13 mouse cellular contexts compared by ENCODE assay signal in genomic region chr19:57155121-57155884, GRCm38 (mm10).
DNase-seq lines count a peak whose midpoint lies in the region; ATAC-seq and TF ChIP-seq lines count a peak whose summit lies in the region.
"Had no signal": no experiment of that assay in that cellular context is flagged by ENCODE, and none has a peak within 500 bp of the region (broad histone marks: within the 10 kb centered on the region; RNA-seq: fewer than 3 reads in every experiment).

No protein-coding gene starts in this region.

- no peaks in the 10 kb centered on the region for H3K4me1 ChIP-seq in forebrain, postnatal 0 days (ENCODE audit: insufficient read depth)
- no peaks in the 10 kb centered on the region for H3K4me1 ChIP-seq in forebrain, embryonic 11.5 days (replicated peaks; ENCODE audit: control insufficient read depth, insufficient read depth, low read length)
- H3K4me1 ChIP-seq in heart, embryonic 14.5 days (ENCODE audit: control insufficient read depth in 2 of 2, insufficient read depth in 2 of 2, low read length in 2 of 2) = peaks cover 30 to 60% of the 10 kb centered on the region in 2 experiments
- peaks cover 16% of the 10 kb centered on the region for H3K4me1 ChIP-seq in neural tube, embryonic 13.5 days (replicated peaks)
- H3K4me1 ChIP-seq in neural tube, embryonic 15.5 days = peaks cover 9% of the 10 kb centered on the region
- H3K4me1 ChIP-seq in kidney, embryonic 16.5 days (ENCODE audit: insufficient read depth, low read length) = peaks cover 20% of the 10 kb centered on the region

- H3K36me3 ChIP-seq in forebrain, postnatal 0 days (ENCODE audit: insufficient read depth) = peaks cover 3% of the 10 kb centered on the region; the same call in 1 of the 2 replicates
- H3K36me3 ChIP-seq in forebrain, embryonic 11.5 days (ENCODE audit: control insufficient read depth, insufficient read depth, low read length) = no peaks in the 10 kb centered on the region
- H3K36me3 ChIP-seq in heart, embryonic 14.5 days (ENCODE audit: control insufficient read depth, insufficient read depth, low read length) = peaks cover 25% of the 10 kb centered on the region
- no peaks in the 10 kb centered on the region; the same call in 1 of the 2 replicates for H3K36me3 ChIP-seq in neural tube, embryonic 13.5 days
- H3K36me3 ChIP-seq in neural tube, embryonic 15.5 days = no peaks in the 10 kb centered on the region; the same call in 1 of the 2 replicates
- no peaks in the 10 kb centered on the region for H3K36me3 ChIP-seq in kidney, embryonic 16.5 days (ENCODE audit: insufficient read depth, low read length)

- WGBS in forebrain, postnatal 0 days = 70% methylated on average over 14 of the region's 14 CpGs
- 86% methylated on average over 14 of the region's 14 CpGs for WGBS in forebrain, embryonic 11.5 days
- 70% methylated on average over 14 of the region's 14 CpGs for WGBS in heart, embryonic 14.5 days
- WGBS in neural tube, embryonic 13.5 days = 73% methylated on average over 14 of the region's 14 CpGs
- WGBS in neural tube, embryonic 15.5 days = 70% methylated on average over 14 of the region's 14 CpGs
- WGBS in kidney, embryonic 16.5 days = 75% methylated on average over 14 of the region's 14 CpGs

- no peaks in the 10 kb centered on the region for H3K27me3 ChIP-seq in forebrain, postnatal 0 days (ENCODE audit: insufficient read depth, low read length)
- H3K27me3 ChIP-seq in forebrain, embryonic 11.5 days (ENCODE audit: control insufficient read depth, insufficient read depth, low read length) = no peaks in the 10 kb centered on the region
- no peaks in the 10 kb centered on the region for H3K27me3 ChIP-seq in heart, embryonic 14.5 days (ENCODE audit: control insufficient read depth, insufficient read depth, low read length)
- H3K27me3 ChIP-seq in neural tube, embryonic 13.5 days = no peaks in the 10 kb centered on the region
- H3K27me3 ChIP-seq in neural tube, embryonic 15.5 days (replicated peaks) = no peaks in the 10 kb centered on the region; the same call in 1 of the 2 replicates
- H3K27me3 ChIP-seq in kidney, embryonic 16.5 days (ENCODE audit: insufficient read depth, low read length) = no peaks in the 10 kb centered on the region
- H3K27me3 ChIP-seq: liver, embryonic 15.5 days had no signal

- DNase-seq in forebrain, postnatal 0 days = no peak
- no peak for DNase-seq in forebrain, embryonic 11.5 days (ENCODE audit: low spot score)
- DNase-seq in heart, postnatal 25 days (ENCODE audit: low spot score) = no peak
- DNase-seq in layer of hippocampus, adult 2 months (ENCODE audit: low spot score in 2 of 2) = peak in 1 of 2 experiments; percentile 54
- DNase-seq: B cell, adult 2 months; gastrocnemius, postnatal 36 days; kidney, postnatal 10 days; thymus, postnatal 36 days had no signal

- peak; percentile 2; the same call in 1 of the 2 replicates for ATAC-seq in forebrain, postnatal 0 days
- no peak for ATAC-seq in forebrain, embryonic 11.5 days (replicated peaks; ENCODE audit: low FRiP score)
- no peak for ATAC-seq in heart, embryonic 14.5 days (ENCODE audit: insufficient number of reproducible peaks, insufficient read depth, low FRiP score, low read depth)
- ATAC-seq in neural tube, embryonic 13.5 days (ENCODE audit: low read depth) = no peak
- no peak for ATAC-seq in neural tube, embryonic 15.5 days (ENCODE audit: low FRiP score)
- no peak for ATAC-seq in kidney, embryonic 16.5 days (ENCODE audit: low FRiP score, low TSS enrichment)

- 0 out of 2 replicates have a peak overlapping the region, but pooled peaks have one; percentile 9 for H3K27ac ChIP-seq in forebrain, postnatal 0 days (ENCODE audit: low read depth, low read length)
- H3K27ac ChIP-seq in forebrain, embryonic 11.5 days (ENCODE audit: low read depth, low read length) = no peak overlapping the region
- H3K27ac ChIP-seq in heart, embryonic 14.5 days (replicated peaks in 1 of 2; ENCODE audit: control insufficient read depth in 1 of 2, insufficient read depth in 1 of 2, low read depth in 2 of 2, low read length in 2 of 2) = peak overlapping the region; percentile 53 to 58
- H3K27ac ChIP-seq in neural tube, embryonic 13.5 days (replicated peaks) = peak overlapping the region; percentile 23; the same call in 1 of the 2 replicates
- H3K27ac ChIP-seq in neural tube, embryonic 15.5 days (replicated peaks) = no peak overlapping the region
- peak overlapping the region; percentile 52 for H3K27ac ChIP-seq in layer of hippocampus, adult 2 months
- no peak overlapping the region for H3K27ac ChIP-seq in kidney, embryonic 16.5 days (ENCODE audit: low read length)
- H3K27ac ChIP-seq: liver, embryonic 15.5 days had no signal

- no peak overlapping the region for H3K4me3 ChIP-seq in forebrain, postnatal 0 days (ENCODE audit: low read depth, low read length)
- H3K4me3 ChIP-seq in forebrain, embryonic 11.5 days (ENCODE audit: low read depth, low read length) = no peak overlapping the region
- no peak overlapping the region for H3K4me3 ChIP-seq in heart, embryonic 14.5 days (ENCODE audit: control insufficient read depth in 1 of 2, insufficient read depth in 1 of 2, low read depth in 1 of 2, low read length in 2 of 2)
- no peak overlapping the region for H3K4me3 ChIP-seq in neural tube, embryonic 13.5 days
- no peak overlapping the region for H3K4me3 ChIP-seq in neural tube, embryonic 15.5 days (replicated peaks)
- H3K4me3 ChIP-seq in layer of hippocampus, adult 2 months = no peak overlapping the region
- H3K4me3 ChIP-seq in kidney, embryonic 16.5 days (ENCODE audit: low read length) = no peak overlapping the region
- H3K4me3 ChIP-seq: liver, embryonic 15.5 days had no signal

- H3K9me3 ChIP-seq in forebrain, postnatal 0 days (ENCODE audit: low read length) = no peaks in the 10 kb centered on the region
- no peaks in the 10 kb centered on the region for H3K9me3 ChIP-seq in forebrain, embryonic 11.5 days (ENCODE audit: control insufficient read depth, low read length)
- no peaks in the 10 kb centered on the region for H3K9me3 ChIP-seq in heart, embryonic 14.5 days (ENCODE audit: control insufficient read depth, low read length)
- no peaks in the 10 kb centered on the region for H3K9me3 ChIP-seq in neural tube, embryonic 13.5 days
- no peaks in the 10 kb centered on the region for H3K9me3 ChIP-seq in neural tube, embryonic 15.5 days (replicated peaks)
- H3K9me3 ChIP-seq in kidney, embryonic 16.5 days (ENCODE audit: low read length) = no peaks in the 10 kb centered on the region
- H3K9me3 ChIP-seq: liver, embryonic 15.5 days had no signal

- no peak for TF ChIP-seq CTCF in forebrain, postnatal 0 days (IDR thresholded peaks at IDR 0.05; ENCODE audit: low read depth)
- no peak for TF ChIP-seq CTCF in layer of hippocampus, adult 2 months (conservative IDR thresholded peaks at IDR 0.05)

- no peak overlapping the region for H3K9ac ChIP-seq in forebrain, postnatal 0 days
- no peak overlapping the region for H3K9ac ChIP-seq in forebrain, embryonic 11.5 days (ENCODE audit: low read length)
- H3K9ac ChIP-seq in heart, embryonic 14.5 days (ENCODE audit: low read length) = no peak overlapping the region
- H3K9ac ChIP-seq in neural tube, embryonic 13.5 days = no peak overlapping the region
- H3K9ac ChIP-seq in neural tube, embryonic 15.5 days (replicated peaks) = no peak overlapping the region
- H3K9ac ChIP-seq in kidney, embryonic 16.5 days (replicated peaks; ENCODE audit: low read length) = no peak overlapping the region
- H3K9ac ChIP-seq: liver, embryonic 15.5 days had no signal

- no peak overlapping the region for H3K4me2 ChIP-seq in forebrain, postnatal 0 days (ENCODE audit: low read depth)
- H3K4me2 ChIP-seq in forebrain, embryonic 11.5 days (ENCODE audit: low read depth, low read length, severe bottlenecking) = no peak overlapping the region
- H3K4me2 ChIP-seq in heart, embryonic 14.5 days (ENCODE audit: low read length) = no peak overlapping the region
- H3K4me2 ChIP-seq in neural tube, embryonic 13.5 days = no peak overlapping the region
- no peak overlapping the region for H3K4me2 ChIP-seq in neural tube, embryonic 15.5 days
- no peak overlapping the region for H3K4me2 ChIP-seq in kidney, embryonic 16.5 days (replicated peaks; ENCODE audit: low read depth, low read length)
- H3K4me2 ChIP-seq: liver, embryonic 15.5 days had no signal

- intact Hi-C loops in heart, postnatal 25 days (cut with DNase I) = loop anchor here (10.0 kb wide), 1 partner anchor 489 kb away; no protein-coding TSS in a partner anchor

Comparison
In these comparisons a context has a peak if more than half of its experiments do, and no peak if none do; other contexts are left out.
1. H3K27ac ChIP-seq: peak in forebrain, postnatal 0 days (single experiment), heart, embryonic 14.5 days (2 of 2), neural tube, embryonic 13.5 days (single experiment) and layer of hippocampus, adult 2 months (single experiment); none in forebrain, embryonic 11.5 days (single experiment), neural tube, embryonic 15.5 days (single experiment) and kidney, embryonic 16.5 days (single experiment).